Mouse (Mus musculus) adrenal gland, adult 2 months (tissue): ENCODE measurements around the gene Rin3. TPM values are rescaled to one million over a fixed set of nuclear protein-coding genes. Genes with fewer than 3 reads are reported as not detected.

Experiments
- DNase-seq: peaks from one replicate; pipeline ENCODE4 v3.0.0; 2021
- polyA plus RNA-seq: library from polyadenylated mRNA; depleted of rRNA; stranded (reverse); fragments of >200 nt; gene quantifications from 2 replicates; pipeline ENCODE4 v1.2.3, GENCODE M21; 2012
- total RNA-seq, 2 experiments: library from RNA; stranded (reverse); gene quantifications; 2 replicates each; pipeline ENCODE4 v1.2.3; 2021

Rin3 gene
- total and polyA plus RNA-seq, 3 experiments: 8.9 to 15.1 (median 12.3) TPM

DNA sequence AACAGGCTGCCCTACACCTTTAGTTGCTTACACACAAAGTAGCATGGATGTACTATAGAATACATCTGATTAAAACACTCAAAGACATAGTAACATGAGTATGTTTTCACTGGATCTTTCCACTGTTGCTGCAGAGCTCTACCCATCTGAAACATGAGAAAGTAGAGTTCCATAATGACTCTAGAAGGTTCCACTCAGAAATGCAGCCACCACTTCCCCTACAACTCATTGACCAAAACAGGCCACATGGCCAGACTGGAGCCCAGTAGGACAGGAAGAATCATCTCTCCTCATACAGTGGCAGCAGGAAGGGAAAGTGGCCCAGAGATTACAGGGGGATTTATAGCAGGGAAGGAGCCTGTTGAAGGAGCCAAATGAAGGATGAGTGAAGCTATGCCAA is 47.9 kb downstream of the Rin3 start:
- DNase-seq: no peak

DNA sequence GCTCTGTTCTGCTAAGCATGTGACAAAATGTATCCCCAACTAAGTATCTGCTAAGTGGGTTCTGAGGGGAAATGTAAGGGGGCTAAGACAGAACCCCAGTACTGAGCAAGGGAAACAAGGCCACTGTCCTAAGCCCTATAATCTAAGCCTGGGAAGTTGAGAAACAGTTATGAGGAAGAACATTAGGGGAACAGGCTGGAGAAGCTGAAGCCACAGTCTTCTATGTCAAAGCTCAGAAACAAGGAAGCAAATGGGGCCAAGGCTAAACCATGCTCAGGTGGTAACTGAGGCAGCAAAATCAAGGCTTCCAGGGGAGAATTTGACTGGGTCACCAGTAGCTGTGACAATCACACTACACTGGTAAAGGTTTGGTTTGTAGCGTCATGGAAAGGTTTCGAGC is 50.3 kb downstream of the Rin3 start:
- DNase-seq: no peak

DNA sequence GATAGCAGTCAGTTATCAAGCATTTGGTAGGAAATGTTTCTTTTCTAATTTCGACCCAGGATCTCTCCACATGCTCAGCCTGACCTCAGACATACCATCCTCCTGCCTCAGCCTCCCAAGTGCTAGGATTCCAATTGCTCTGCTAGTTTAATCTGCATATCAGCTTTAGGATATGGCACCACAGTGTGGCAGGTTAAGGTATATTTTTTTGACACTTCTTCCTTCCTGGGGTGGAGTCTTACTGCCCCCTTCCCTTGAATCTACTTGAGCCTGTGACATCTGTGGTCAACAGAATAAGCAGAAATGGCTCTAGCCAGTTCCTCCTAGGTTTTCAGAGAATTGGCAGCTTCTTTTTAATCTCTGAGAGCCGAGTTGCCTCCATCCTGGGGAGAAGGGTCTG is 56.2 kb downstream of the Rin3 start:
- DNase-seq: no peak

DNA sequence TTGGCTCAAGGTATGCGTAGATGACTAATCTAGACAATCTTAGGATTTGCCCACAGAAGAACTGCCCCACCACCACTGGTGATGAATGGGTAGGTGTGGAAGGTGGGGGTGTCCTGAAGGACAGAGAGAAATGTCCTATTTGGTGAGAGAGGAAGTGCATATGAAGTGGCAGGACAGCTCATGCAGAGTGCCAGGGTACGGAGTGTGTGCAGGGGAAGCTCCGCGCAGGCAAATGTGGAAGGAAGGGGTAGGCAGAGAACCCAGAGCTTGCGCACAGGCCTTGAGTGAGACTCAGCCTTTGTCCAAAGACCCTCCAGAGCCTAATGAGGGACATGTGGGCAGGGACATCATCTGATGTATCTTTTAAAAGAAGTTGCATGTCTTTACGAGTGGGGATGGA is 57.6 kb downstream of the Rin3 start:
- no peak for DNase-seq

DNA sequence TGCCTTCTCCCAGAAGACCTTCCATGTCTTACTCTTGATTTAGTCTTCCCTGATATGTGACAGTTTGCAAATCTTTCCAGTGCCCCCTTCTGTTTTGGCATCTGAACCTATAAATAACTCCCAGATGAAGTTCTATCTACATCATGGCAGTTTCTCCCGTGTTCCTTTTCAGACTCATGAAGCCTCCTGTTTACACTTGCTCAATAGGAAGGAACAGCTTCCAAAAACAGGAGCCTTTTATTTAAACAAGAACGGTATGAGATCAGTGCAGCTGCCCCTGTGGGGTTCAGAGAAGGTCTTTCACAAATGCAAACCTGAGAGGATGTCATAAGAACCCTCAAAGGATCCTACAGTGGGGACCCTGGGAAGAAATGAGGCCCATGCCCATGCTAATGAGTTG is 59.3 kb downstream of the Rin3 start:
- no peak for DNase-seq

DNA sequence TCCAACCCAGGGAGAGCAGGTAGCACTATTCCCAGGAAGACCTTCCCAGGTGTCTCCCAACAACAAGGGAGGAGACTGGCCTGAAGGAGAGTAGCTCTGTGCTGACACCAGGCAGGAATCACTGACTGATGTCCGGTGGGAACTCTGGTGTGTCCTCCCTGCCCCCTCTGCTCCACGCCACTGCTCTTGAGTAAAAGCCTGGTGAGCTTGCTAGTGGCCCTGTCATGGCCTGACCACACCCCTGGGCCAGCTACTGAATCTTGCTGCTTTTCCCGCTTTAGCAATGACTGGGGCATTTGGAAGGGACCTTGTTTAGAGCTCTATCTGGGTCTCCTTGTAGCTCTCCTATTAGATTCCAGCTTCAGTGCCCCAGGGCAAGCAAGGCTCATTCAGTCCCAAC is 59.8 kb downstream of the Rin3 start:
- DNase-seq: no peak

DNA sequence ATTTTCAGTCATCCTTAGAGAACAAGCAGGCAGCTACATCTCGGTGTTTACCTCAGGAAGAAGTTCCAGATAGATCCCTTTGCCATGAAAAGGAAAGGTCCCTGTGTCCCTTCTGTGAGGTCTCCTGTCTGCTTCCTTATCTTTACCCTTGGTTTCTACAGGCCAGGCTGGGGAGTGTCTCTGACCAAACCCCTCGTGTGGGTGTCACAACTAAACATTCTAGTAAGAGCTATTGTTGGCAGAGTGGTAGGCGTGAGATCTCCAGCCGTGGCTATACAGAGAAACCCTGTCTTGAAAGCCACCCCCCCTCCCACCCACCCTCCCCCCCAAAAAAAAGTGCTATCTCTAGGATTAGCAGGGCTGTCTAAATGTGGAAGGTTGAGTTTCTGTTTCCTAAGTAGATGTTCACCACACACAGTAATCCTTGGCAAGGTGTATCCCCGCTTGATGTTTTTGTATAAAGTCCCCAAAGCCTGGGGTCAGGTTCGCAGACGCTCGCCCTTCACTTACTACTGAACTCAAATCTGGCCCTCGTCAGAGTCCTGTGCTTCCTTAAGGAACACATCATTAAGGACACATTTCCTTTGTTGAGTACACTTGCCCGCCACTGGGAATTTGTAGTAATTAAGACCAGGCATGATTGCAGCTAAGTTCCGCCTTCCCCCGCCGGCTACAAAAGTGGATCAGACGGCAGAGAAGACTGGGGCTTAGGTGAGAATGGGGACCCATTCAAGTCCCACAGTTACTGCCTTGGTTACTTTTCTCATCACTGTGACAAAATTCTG is 62.4 kb downstream of the Rin3 start:
- no peak for DNase-seq

DNA sequence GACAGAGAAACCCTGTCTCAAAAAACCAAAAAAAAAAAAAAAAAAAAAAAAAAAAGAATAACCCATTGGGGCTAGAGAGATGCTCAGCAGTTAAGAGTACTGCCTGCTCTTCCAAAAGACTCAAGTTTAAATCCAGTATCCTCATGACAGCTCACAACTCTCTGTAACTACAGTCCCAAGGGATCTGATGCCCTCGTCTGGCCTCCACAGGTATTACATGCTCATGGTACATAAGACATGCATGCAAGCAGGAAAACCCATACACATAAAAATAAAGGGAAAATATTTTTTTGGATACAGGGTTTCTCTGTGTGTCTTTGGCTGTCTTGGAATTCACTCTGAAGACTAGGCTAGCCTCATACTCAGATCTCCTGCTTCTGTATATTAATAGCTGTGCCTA is 63.7 kb downstream of the Rin3 start:
- DNase-seq: peak; percentile 43

DNA sequence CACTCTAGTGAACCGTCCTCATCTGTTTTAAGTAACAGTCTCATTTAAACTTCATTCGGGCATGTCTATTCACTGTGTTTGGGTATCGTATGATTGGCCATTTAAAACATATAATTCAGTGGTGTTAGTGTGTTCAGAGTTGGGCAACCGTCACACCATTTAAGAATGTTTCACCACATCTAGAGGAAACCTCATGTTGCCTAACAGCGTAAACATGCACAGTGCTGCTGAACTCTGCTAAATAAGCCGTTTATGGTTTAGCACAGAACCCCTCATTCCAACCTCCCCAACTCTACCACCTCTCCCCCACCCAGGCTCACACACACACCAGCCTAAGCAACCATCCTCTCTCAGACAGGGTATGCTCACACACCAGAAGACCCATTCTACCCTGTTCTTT is 65.6 kb downstream of the Rin3 start:
- DNase-seq: no peak

DNA sequence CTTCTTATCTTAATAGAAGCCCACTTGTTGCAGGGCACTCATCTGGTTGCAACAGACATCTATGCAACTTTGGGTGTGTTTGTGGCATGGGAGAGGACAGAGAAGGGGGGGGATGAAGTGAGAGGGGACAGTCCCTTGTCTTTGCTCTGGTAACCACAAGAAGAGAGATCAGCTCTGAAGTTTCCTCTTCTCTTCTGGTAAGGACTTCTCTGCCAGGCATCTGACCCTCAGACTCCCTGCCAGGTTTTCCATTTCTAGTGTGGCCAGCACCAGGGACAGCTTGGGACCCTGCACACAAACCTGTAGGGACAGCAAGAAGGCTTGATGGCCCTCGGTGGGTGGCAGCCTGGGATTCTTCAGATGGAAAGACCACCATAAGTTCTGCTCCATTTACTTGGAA is 68.1 kb downstream of the Rin3 start:
- DNase-seq: no peak

DNA sequence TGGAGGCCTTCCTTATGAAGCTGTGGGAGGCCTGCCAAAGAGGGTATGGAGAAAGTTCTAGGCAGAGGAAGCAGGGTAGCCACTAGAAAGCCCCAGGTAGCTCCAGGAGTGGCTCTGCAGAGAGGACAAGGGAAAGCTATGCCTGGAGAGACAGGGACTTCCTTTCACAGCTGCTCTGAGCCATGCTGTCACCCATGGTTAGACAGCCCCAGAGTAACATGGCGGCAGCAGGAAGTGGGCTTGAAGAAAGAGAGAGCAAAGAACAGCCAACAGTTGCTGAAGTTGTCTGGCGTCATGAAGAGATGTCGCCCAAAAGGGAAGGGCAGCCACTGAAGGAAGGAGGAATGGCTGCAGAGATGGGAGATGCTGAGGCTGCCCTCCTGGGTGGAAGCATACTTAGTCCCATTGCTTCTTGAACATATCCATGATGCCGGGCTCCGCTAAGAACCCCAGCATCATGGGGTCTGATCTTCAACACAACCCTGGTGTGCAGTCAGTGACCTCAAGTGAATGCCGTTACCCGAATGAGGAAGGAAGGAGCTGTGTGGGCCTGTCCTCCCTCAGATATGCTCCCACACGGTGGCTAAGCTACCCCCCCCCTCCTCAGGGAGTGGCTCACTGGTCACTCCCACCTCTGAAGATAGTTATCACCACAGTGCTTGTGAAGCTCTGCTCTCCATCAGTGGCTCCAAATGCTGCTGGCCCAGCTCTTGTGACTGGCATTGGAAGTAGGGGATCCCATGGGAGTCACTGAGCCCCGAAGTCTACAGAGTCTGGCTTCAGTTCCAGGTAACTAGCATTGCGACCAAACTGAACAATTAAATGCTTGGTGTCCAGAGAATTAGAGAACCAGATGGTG is 71.5 kb downstream of the Rin3 start:
- no peak for DNase-seq

DNA sequence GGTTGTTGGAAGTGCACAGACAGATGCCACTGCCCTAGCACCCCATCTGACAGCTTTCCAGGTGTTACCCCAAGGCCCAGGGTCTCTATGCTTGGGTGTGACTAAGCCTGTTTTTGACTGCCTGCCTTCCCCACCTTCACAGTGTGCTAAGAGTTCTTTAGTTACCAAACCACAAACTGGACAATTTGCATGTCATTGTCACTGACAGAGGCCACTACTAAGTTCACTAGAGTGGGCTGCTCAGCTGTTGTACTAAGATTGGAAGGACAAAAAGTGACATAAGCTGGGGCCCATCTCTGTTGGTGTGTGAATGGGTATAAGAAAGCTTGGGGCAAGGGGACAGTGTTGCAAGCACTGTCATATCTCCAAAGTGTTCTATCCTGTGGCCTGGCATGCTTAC is 72.9 kb downstream of the Rin3 start:
- no peak for DNase-seq

DNA sequence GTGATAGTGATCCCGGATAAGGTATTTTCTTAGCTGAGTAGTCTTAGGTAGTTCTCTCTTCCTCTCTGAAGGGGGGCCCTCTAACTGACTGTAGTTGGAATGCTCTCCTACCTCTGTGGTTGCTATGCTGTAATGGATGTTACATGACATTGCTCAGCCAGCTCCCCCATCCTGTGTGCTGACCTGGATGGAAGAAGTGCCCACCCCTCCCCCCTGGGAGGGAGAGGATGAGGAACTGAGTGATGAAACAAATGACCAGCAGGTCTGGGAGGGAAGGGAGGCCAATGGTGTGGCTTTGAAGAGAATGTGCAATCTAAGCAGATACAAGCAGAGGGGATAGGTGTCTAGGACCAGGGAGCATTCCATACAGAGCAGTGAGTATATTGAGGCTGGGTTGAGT is 73.9 kb downstream of the Rin3 start:
- DNase-seq: no peak

DNA sequence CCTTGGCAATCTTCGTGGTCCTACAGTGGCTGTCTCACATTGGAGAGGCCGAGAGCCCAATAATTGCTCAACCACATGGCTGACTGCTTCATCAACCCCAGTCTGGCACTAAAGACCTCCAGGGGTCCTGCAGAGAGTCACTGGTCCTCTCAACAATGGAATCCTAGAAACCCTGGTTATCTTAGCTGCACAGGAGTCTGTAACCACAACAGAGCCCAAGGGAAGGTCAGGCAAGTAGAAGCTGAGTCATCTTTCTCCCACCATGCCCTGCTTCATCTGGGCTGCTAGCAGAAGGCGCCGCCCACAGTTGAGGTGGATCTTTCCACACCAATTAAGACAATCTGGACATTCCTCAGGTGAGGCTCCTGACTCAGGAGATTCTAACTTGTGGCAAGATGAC is 76.5 kb downstream of the Rin3 start:
- no peak for DNase-seq

DNA sequence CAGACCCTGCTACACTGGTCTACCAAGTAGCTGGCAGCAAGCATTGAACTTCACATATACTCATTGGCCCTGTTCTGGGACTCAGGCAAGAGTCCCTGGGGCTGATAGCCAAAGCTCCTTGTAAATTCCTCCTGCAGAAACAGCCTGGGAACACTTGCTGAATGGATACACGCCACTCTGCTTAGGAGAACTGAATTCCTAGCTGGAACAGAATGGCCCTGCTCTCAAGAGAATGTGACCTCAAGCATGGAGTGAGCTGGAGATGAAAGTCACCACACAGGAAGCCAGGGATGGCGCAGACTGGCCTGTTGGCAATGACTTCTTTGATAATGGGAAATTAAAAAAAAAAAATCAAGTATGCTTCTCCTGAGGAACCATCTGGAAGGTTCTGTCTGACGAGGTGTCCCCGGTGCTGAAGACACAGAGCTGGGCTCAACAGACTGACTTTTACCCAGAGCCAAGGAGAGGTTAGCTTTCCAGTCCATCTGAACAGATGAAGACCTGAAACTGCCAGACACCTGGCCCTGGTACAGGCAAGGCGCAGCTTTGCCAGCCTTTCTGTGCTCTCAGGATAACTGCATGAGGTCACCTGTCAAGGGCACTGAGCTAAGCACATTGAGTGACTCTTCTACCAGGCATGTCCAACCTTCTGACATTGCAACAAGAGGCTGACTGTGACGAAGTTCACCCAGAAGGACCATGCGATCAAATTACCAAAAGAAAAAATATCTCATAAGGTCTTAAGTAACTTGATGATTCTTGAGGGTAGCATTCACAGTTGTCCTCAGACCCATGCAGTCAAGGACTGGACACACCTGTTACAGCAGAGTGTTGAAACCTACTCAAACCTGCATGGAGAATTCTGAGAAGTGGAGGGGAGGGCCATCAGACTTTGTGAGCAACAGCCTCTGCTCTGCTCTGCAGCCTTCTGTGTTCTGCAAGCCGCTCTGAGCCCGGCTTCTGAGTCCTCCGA is 78.6 kb downstream of the Rin3 start:
- DNase-seq: no peak

DNA sequence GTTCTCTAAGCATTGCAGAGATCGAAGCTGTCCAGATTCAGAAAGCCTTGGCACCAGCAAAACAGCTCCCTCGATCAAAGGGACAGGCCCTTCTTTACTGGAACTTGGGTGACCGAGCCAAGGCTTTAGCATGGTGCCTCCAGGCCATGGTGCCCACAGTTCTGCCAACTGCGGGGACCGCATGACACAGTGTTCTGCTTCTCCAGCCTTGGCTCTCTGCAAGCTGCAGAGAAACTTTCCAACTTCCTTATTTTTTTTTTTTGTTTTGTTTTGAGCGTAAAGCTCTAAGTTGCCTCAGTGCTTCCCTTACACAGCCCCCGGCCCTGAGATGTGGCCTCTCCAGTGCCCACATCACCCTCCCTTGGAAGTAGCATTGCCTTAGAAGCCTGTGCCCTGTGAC is 82.2 kb downstream of the Rin3 start:
- DNase-seq: no peak

DNA sequence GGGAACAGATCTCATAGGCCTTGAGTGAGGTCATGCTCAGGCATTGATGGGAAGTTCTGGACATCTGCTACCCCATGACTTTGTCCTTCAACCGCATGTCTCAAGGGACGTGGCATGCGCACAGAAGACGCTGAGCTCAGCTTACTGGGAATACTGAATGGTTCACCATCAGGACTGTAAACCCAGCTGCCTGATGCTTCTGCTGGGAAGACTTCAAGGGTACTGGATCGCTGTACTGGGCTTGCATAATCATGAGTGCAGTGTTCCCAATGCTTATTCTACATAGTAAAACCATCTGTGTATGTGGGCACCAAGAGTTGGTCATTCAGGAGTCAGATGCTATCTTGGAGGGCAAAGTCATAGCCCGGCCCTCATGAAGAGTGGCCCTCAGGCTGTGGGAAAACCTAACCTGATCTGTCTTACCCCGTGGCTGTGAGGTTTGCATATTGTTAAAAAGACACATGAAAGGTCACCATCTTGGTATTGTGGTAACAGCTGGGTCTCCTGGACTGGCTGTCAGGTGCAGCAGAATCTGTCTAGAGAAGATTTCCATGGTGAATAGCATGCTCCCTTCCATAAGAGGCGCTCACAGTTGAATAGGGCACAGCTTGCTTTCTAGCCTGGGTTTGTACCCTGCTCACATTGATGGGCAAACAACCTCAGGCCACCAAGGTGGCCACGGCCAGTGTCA is 83.4 kb downstream of the Rin3 start:
- no peak for DNase-seq

DNA sequence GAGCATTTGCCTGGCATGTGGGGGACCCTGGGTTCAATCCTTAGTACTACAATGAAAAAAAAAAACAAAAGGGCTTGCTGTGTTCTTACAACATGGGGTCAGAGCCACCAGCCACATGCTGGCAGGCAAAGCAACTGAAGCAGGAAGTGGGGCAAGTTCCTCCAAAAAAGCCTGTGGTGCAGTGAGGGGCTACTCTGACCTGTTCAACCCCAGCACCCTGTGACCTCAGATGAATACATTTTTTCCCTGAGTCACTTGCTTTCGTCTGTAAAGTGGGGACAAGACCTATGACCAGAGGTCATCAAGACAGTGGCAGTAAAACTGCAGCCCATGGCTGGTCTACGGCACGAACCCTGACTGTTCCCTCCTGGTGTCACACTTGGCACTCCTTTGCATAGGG is 84.2 kb downstream of the Rin3 start:
- no peak for DNase-seq

DNA sequence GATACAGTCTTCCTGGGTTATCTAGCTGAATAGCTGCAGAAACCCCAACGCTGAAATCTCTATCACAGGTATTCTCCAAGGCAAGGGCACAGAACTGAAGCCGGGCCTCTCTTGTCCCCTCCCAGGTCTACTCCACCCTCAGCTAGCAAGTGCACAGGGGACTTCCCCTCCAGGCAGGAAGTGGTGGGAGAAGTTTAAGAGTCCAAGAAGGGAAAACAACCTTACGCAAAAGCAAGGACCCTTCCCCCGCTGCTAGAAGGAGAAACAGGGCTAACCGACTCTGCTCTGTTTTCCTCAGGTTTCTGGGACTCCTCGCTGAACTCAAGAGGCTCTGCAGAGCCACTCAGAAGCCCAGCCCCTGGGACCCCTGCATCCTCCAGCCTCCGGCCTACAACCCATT is 85.2 kb downstream of the Rin3 start:
- no peak for DNase-seq

DNA sequence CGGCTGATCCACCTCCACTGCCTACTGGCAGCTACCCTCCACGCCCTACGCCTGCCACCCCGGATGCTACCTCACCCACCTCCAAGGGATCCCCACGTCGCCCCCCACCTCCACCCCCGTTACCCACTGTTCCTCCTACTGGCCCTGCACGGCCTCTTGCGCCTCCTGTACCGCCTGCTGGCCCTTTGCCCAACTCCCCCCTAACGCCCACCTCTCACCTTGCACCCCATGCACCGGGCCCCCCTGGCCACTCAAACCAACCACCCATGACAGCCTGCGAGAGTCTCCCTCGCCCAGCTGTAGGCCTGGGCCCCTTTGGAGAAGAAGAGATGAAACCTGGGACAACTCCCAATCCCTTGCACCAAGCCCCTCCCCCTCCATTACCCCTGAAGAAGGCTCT is 85.7 kb downstream of the Rin3 start:
- DNase-seq: no peak

DNA sequence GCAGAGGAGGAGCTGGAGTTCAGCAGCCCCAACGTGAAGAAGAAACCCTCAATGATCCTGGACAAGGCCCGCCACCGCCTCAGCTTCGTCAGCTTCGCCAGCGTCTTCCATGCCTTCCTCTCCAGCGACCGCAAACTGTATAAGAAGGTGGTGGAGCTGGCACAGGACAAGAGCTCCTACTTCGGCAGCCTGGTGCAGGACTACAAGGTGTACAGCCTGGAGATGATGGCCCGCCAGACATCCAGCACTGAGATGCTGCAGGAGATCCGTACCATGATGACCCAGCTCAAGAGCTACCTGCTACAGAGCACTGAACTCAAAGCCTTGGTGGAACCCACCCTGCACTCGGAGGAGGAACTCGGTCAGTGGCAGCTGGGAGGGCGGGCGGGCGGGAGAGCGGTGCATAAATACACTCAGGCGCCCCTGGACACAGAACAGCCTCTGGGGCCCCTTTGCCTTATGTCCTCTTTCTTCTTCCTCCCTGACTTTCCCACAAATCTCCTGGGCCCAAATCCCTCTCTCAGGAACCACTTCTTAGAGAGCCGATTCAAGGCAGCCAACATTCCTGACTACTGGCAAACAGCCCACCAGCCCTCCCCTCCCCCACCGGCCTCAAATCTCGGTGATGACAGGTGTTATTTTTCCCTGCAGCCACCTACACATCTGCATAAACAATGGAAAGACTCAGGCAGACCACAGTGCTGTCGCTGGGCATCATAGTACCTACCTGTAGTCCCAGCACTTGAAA is 86.8 kb downstream of the Rin3 start:
- no peak for DNase-seq
